Mouse (Mus musculus) lung, adult 2 months (tissue): Measurements from ENCODE around the gene Wrap73.

Experiments
- CTCF ChIP-seq: fragments of 200-500 bp; IDR thresholded peaks from 2 replicates; pipeline ENCODE4 v1.5.1; 2011; ENCODE audit warnings: mild to moderate bottlenecking, low read length, control low read depth; ENCODE audit not compliant: insufficient read depth
- POLR2A ChIP-seq: fragments of 200-500 bp; IDR thresholded peaks from 2 replicates; pipeline ENCODE4 v1.6.1; 2011; ENCODE audit warnings: low read depth, mild to moderate bottlenecking, control low read depth, low read length, borderline replicate concordance; ENCODE audit errors: extremely low read depth

GRCm38 (mm10) chr4:154122374-154122773, 19.8 kb upstream of the Wrap73 start:
- TF ChIP-seq CTCF, result no peak
- TF ChIP-seq POLR2A, result no peak
